Mouse (Mus musculus): ENCODE results near the gene Tuba1a. TPM values are rescaled to one million over a fixed set of nuclear protein-coding genes. Genes with fewer than 3 reads are reported as not detected.
"Not testable (repeated sequence)": the region's sequence is repeated elsewhere in the genome, so short reads cannot be mapped to it uniquely, and the experiment has no call there.

Gene Tuba1a
- polyA plus RNA-seq, 1 experiment from 2014 or later, result 17,735 TPM

DNA sequence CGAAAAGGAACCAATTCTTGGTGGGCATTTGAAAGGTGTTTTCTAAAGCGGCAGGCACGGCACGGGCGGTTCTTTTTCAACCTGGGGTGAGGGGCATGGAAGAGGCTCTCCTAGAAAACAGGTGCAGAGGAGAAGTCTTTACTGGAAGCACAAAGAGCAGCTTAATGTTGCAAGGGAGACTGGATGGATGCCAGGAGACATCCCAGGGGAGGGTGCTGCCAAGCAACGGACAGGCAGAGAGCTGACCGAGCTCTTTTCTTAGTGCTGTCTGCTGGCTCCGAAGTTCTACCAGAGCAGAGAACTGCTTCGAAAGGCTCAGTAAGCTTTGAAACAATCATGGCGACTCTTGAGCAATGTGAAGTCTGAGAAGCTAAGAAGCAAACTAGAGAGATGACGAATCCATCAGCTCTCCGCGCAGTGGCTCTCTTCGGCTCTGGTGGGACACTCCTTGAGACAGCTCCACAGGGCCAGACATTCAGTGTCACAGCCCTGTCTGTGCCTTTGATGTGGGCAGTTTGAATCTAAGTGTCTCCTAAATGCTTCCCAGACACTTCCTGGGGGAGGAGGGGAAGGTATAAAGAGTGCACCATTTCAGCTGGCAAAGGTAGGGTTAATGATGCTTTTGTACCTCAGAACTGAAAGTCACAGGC lies 24.4 kb upstream of the Tuba1a start:
- WGBS, result 18% methylated on average over 14 of the region's 14 CpGs

DNA sequence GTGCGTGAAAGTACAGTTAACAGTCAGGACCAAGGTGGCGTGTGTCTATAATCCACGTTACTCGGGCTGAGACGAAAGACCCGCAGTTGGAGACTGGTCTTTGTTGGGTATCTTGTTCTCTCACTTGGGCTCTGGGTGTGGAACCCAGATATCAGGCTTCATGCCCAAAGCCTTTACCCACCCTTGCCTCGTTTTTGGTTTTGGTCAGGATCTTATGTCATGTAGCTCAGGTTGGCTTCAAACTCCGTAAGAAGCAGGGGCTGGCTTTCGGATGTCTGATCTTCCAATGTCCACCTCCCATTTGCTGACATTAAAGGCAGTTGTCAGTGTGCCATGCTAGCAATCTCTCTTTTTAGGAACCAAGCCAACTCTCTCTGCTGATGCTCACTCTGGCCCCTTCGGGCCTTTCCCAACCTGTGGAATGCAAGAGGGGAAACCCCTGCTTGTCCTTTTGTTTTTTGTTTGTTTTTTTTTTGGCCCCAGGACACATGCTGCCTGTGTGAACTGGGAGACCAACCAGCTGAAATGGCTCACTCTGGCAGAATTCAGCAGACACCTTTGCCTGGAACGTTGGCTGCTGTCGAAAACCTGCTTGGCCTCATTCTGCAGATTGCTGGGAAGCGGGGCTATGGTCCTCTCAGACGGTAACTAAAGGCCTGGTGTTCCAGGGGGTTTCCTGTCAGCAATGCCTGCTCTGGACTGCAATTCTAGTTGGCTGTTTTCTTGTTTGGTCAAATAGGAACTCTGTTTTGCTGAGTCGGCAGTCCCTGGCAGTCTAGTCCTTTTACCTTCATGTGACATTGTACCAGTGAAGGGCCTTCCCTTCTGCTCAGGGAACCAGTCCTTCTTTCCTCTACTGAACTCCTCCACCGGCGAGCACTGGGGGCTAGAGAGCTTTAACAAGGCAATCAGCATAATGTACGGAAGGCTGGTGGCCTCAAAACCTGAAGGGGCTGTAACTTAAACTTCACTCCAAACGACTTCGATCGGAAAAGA lies 23.6 kb upstream of the Tuba1a start:
- Histone ChIP-seq H3K27me3 (ENCODE audit: control insufficient read depth, insufficient read depth, low read depth, low read length) (no peaks in the 10 kb centered on the region), H3K9ac (ENCODE audit: low read depth, low read length) (peak overlapping the region; percentile 58), H3K4me3 (ENCODE audit: low read depth, low read length) (peak overlapping the region; percentile 11; the same call in 1 of the 2 replicates), H3K36me3 (ENCODE audit: control insufficient read depth, insufficient read depth, low read length) (no peaks in the 10 kb centered on the region), H3K9me3 (replicated peaks; ENCODE audit: control insufficient read depth, low read length, poor library complexity, severe bottlenecking) (no peaks in the 10 kb centered on the region), H3K4me1 (ENCODE audit: control insufficient read depth, insufficient read depth, low read length) (peaks cover 53% of the 10 kb centered on the region), H3K27ac (ENCODE audit: low read length) (peak overlapping the region; percentile 91), H3K4me2 (ENCODE audit: low read length) (peak overlapping the region; percentile 53)
- no peak for ATAC-seq
- WGBS, result 52% methylated on average over 21 of the region's 21 CpGs

More for the DNA sequence above, 24.4 kb upstream of the Tuba1a start:
- H3K27ac ChIP-seq (ENCODE audit: low read length), result peak overlapping the region; percentile 91
- no peaks in the 10 kb centered on the region for H3K9me3 ChIP-seq (replicated peaks; ENCODE audit: control insufficient read depth, low read length, poor library complexity, severe bottlenecking)
- no peaks in the 10 kb centered on the region for H3K36me3 ChIP-seq (ENCODE audit: control insufficient read depth, insufficient read depth, low read length)
- H3K9ac ChIP-seq (ENCODE audit: low read depth, low read length), result peak overlapping the region; percentile 58
- H3K27me3 ChIP-seq (ENCODE audit: control insufficient read depth, insufficient read depth, low read depth, low read length), result no peaks in the 10 kb centered on the region
- ATAC-seq, result peak; percentile 68
- peak overlapping the region; percentile 53 for H3K4me2 ChIP-seq (ENCODE audit: low read length)
- H3K4me1 ChIP-seq (ENCODE audit: control insufficient read depth, insufficient read depth, low read length), result peaks cover 54% of the 10 kb centered on the region
- H3K4me3 ChIP-seq (ENCODE audit: low read depth, low read length), result peak overlapping the region; percentile 11

DNA sequence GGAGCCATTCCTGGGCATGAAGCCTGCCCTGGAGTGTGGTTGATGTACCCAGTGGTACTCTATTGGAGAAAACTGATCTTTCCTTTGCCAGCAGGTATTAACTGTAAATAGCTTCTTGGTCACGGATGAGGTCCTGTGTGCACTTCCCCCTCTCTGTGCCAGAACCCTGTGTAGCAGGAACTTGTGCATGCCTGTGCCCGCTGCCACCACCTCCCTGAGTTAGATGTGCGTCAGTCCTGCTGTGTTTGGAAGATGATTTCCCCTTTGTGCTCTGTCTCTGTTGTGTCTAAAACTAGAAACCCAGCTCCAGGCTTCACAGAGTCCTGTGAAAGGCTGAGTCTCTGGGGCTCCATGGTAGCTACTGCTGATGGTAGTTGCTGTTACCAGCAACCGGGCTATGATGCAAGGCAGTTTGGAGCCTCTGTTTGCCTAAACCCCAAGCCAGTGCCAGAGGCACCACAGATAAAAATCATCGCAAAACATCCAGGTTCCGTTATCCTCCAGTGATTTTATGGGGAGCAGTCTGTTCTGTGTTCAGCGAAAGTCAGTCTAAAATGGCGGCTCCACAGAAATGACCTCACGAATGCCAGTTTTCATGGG lies 19.6 kb upstream of the Tuba1a start:
- no peak for ATAC-seq
- Histone ChIP-seq H3K4me1 (ENCODE audit: control insufficient read depth, insufficient read depth, low read length) (peaks cover 60% of the 10 kb centered on the region), H3K36me3 (ENCODE audit: control insufficient read depth, insufficient read depth, low read length) (no peaks in the 10 kb centered on the region), H3K9me3 (replicated peaks; ENCODE audit: control insufficient read depth, low read length, poor library complexity, severe bottlenecking) (no peaks in the 10 kb centered on the region), H3K27me3 (ENCODE audit: control insufficient read depth, insufficient read depth, low read depth, low read length) (no peaks in the 10 kb centered on the region), H3K4me3 (ENCODE audit: low read depth, low read length) (no peak overlapping the region), H3K9ac (ENCODE audit: low read depth, low read length) (0 out of 2 replicates have a peak overlapping the region, but pooled peaks have one; percentile 28), H3K27ac (ENCODE audit: low read length) (peak overlapping the region; percentile 100), H3K4me2 (ENCODE audit: low read length) (0 out of 2 replicates have a peak overlapping the region, but pooled peaks have one; percentile 5)
- WGBS, result 77% methylated on average over 9 of the region's 9 CpGs

DNA sequence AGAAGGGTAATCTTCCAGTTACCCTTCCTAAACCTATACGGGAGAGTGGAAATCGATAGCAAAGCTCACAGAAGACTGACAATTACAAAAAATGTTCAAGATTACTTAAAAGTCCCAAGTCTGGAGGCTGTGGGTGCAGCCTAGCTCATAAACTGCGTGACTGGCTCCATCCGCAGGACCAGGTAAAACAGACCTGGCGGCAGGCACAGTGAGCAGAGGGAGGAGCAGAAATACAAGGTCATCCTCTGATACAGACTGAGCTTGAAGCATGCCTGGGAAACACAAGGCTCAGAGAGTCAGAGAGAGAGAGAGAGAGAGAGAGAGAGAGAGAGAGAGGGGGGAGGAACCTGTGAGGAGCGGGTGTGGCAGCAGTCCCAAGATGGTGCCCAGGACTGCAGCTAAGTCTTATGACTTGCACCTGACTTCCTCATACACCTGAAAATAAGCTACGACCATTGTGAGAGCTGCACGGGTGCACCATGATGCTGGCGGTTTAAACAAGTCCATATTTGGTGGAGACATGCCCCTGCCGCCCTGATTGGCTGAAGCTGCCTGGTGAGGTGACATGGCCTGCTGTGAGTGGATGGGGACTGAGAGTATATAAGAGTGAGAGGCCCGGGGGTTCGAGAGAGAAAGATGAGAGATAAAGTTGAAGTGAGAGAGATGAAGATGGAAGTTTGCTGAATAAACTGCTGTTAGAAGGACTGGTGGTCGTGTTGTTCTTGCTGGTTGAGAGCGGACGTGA lies 18.2 kb upstream of the Tuba1a start:
- peak overlapping the region; percentile 73 for H3K9ac ChIP-seq (ENCODE audit: low read depth, low read length)
- H3K27ac ChIP-seq (ENCODE audit: low read length), result peak overlapping the region; percentile 100
- H3K4me3 ChIP-seq (ENCODE audit: low read depth, low read length), result peak overlapping the region; percentile 33
- peak overlapping the region; percentile 70 for H3K4me2 ChIP-seq (ENCODE audit: low read length)
- ATAC-seq, result peak; percentile 72
- not testable (repeated sequence) for H3K36me3 ChIP-seq (ENCODE audit: control insufficient read depth, insufficient read depth, low read length); H3K9me3 ChIP-seq (replicated peaks; ENCODE audit: control insufficient read depth, low read length, poor library complexity, severe bottlenecking); H3K27me3 ChIP-seq (ENCODE audit: control insufficient read depth, insufficient read depth, low read depth, low read length)
- WGBS, result 36% methylated on average over 15 of the region's 15 CpGs
- H3K4me1 ChIP-seq (ENCODE audit: control insufficient read depth, insufficient read depth, low read length), result peaks cover 52% of the 10 kb centered on the region

DNA sequence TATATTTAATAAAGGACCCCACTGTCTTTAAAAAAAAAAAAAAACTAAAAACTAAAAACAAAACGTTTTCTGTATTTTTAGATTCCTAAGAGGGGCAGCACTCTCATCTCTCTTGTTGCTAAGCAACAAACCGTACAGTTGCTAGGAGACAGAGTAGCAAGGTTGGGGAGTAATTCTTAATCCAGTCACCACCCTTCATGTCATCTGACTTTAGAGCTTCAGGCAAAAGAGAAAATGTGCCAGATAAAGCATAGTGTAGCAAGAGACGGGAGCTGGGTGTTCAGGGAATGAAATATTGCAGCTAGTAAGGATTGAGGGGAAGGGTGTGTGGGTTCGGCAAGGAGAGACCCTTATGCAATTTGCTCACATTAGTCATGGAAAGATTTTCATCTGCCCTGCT lies 17.6 kb upstream of the Tuba1a start:
- Histone ChIP-seq H3K4me1 (ENCODE audit: control insufficient read depth, insufficient read depth, low read length) (peaks cover 48% of the 10 kb centered on the region), H3K27me3 (ENCODE audit: control insufficient read depth, insufficient read depth, low read depth, low read length) (no peaks in the 10 kb centered on the region), H3K9ac (ENCODE audit: low read depth, low read length) (peak overlapping the region; percentile 73), H3K27ac (ENCODE audit: low read length) (peak overlapping the region; percentile 100), H3K36me3 (ENCODE audit: control insufficient read depth, insufficient read depth, low read length) (no peaks in the 10 kb centered on the region), H3K4me3 (ENCODE audit: low read depth, low read length) (peak overlapping the region; percentile 33), H3K4me2 (ENCODE audit: low read length) (peak overlapping the region; percentile 70), H3K9me3 (replicated peaks; ENCODE audit: control insufficient read depth, low read length, poor library complexity, severe bottlenecking) (no peaks in the 10 kb centered on the region)
- peak; percentile 83 for ATAC-seq
- WGBS, result 1% methylated on average over 4 of the region's 4 CpGs

DNA sequence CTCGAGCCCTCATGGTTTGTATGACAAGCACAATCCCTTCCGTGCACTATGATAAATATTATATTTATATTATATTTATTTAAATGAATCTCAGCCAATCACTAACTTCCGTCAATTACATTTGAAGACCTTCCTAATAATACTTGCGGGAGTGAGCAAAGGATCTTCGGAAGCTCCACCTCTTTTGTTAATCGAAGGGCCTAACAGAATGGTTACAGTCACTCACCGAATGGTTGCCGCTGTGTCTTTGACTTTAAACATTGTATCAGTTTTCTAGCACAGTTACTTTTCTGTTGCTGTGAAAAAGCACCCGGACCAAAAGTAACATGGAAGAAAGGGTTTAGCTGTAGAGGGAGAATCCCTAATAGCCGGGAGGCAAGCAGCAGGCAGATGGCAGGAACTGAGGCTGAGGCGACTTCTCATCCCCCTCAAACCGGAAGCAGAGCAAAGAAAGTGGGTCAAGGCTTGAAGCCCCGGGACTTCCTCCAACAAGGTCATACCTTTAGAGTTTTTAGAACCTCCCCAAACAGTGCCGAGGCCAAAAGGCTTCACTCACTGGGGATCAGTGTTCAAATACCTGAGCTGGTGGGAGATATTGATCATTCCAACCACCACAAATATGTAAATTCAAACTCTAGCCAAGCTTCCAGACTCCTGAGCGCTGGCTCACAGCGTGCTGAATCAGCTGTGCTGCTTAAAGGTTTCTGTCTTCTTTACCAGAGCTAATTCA lies 16.0 kb upstream of the Tuba1a start:
- peaks cover 48% of the 10 kb centered on the region for H3K4me1 ChIP-seq (ENCODE audit: control insufficient read depth, insufficient read depth, low read length)
- H3K4me3 ChIP-seq (ENCODE audit: low read depth, low read length), result peak overlapping the region; percentile 4; the same call in 1 of the 2 replicates
- 2% methylated on average over 16 of the region's 16 CpGs for WGBS
- no peaks in the 10 kb centered on the region for H3K36me3 ChIP-seq (ENCODE audit: control insufficient read depth, insufficient read depth, low read length)
- H3K9ac ChIP-seq (ENCODE audit: low read depth, low read length), result peak overlapping the region; percentile 58
- H3K27me3 ChIP-seq (ENCODE audit: control insufficient read depth, insufficient read depth, low read depth, low read length), result no peaks in the 10 kb centered on the region
- peak overlapping the region; percentile 100 for H3K27ac ChIP-seq (ENCODE audit: low read length)
- no peak for ATAC-seq
- H3K9me3 ChIP-seq (replicated peaks; ENCODE audit: control insufficient read depth, low read length, poor library complexity, severe bottlenecking), result no peaks in the 10 kb centered on the region
- H3K4me2 ChIP-seq (ENCODE audit: low read length), result peak overlapping the region; percentile 50

DNA sequence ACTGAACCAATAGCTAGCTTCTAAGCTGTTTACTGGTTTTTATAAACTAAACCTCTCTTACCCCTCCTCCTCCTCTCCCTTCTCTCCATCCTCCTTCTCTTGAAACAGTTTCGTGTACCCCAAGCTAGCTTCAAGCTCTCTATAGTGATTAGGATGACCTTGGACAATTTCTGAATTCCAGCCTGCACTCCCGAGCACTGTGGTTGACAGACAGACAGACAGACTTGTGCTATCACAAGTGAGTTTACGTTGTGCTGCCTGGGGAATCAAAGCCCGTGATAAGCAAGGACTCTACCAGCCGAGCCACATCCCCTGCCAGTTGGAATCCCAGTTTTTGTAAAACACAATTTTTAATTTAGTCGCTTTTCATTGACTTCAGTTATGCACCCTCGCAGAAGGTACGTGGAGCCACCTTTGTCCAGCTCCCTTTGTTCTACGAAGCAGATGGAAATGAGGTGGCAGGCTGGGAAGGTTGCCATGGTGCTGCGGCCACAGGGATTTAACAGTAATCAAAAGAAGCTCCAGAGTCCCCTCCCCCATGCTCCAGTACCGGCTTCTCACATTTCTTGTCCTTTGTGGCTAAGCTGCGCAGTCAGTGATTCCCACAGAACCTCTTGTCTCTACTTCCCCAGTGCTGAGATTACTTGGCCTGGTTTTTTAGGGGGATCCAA lies 15.3 kb upstream of the Tuba1a start:
- H3K27me3 ChIP-seq (ENCODE audit: control insufficient read depth, insufficient read depth, low read depth, low read length), result no peaks in the 10 kb centered on the region
- 1% methylated on average over 12 of the region's 12 CpGs for WGBS
- H3K9me3 ChIP-seq (replicated peaks; ENCODE audit: control insufficient read depth, low read length, poor library complexity, severe bottlenecking), result no peaks in the 10 kb centered on the region; the same call in 1 of the 2 replicates
- no peaks in the 10 kb centered on the region for H3K36me3 ChIP-seq (ENCODE audit: control insufficient read depth, insufficient read depth, low read length)
- H3K27ac ChIP-seq (ENCODE audit: low read length), result peak overlapping the region; percentile 100
- peak overlapping the region; percentile 58 for H3K9ac ChIP-seq (ENCODE audit: low read depth, low read length)
- H3K4me3 ChIP-seq (ENCODE audit: low read depth, low read length), result peak overlapping the region; percentile 4; the same call in 1 of the 2 replicates
- peak; percentile 69 for ATAC-seq
- H3K4me1 ChIP-seq (ENCODE audit: control insufficient read depth, insufficient read depth, low read length), result peaks cover 48% of the 10 kb centered on the region
- H3K4me2 ChIP-seq (ENCODE audit: low read length), result peak overlapping the region; percentile 50
